Mouse (Mus musculus) small intestine, adult 2 months (tissue): ENCODE results near the gene Taf5l. TPM values are rescaled to one million over a fixed set of nuclear protein-coding genes. Genes with fewer than 3 reads are reported as not detected.

Source experiments
- H3K27ac ChIP-seq: fragments of 200-500 bp; 2 replicates; pipeline ENCODE4 v1.5.1; 2012; ENCODE audit warnings: low read depth, low read length, control low read depth, inconsistent platforms; ENCODE audit not compliant: insufficient read depth
- H3K27me3 ChIP-seq: fragments of 200-500 bp; 2 replicates; pipeline ENCODE4 v1.6.1; 2012; ENCODE audit warnings: mild to moderate bottlenecking, moderate library complexity, low read length, inconsistent platforms; ENCODE audit not compliant: control insufficient read depth, insufficient read depth
- H3K36me3 ChIP-seq: fragments of 200-500 bp; 2 replicates; pipeline ENCODE4 v1.6.1; 2012; ENCODE audit warnings: mild to moderate bottlenecking, low read length, control low read depth, inconsistent platforms; ENCODE audit not compliant: control insufficient read depth, insufficient read depth
- H3K4me1 ChIP-seq: fragments of 200-500 bp; 2 replicates; pipeline ENCODE4 v1.6.1; 2012; ENCODE audit warnings: low read length, inconsistent platforms, mixed read lengths; ENCODE audit not compliant: control insufficient read depth, insufficient read depth, insufficient read length
- H3K4me3 ChIP-seq: fragments of 200-500 bp; 2 replicates; pipeline ENCODE4 v1.5.1; 2012; ENCODE audit warnings: low read depth, mild to moderate bottlenecking, control low read depth, inconsistent platforms, low read length, moderate library complexity
- CTCF ChIP-seq: fragments of 200-500 bp; IDR thresholded peaks from 2 replicates; pipeline ENCODE4 v1.5.1; 2012; ENCODE audit warnings: low read depth, mild to moderate bottlenecking, control low read depth, inconsistent platforms, low read length, moderate library complexity, mixed read lengths; ENCODE audit not compliant: insufficient replicate concordance, insufficient read length; ENCODE audit errors: extremely low read depth
- POLR2A ChIP-seq: fragments of 200-500 bp; IDR thresholded peaks from 2 replicates; pipeline ENCODE4 v1.6.1; 2012; ENCODE audit warnings: low read depth, mild to moderate bottlenecking, control low read depth, inconsistent platforms, low read length, moderate library complexity
- WGBS: fragments of 180-500 bp; shearing (Covaris S2); methylation state at CpG from one replicate; pipeline ENCODE4 v1.1.7; 2018; 5-methylcytosine and 5-hydroxymethylcytosine counted together
- polyA plus RNA-seq: library from polyadenylated mRNA; depleted of rRNA; stranded (reverse); fragments of >200 nt; gene quantifications from 2 replicates; pipeline ENCODE4 v1.2.3, GENCODE M21; 2012

Gene Taf5l
- polyA plus RNA-seq, 1 experiment, result 29.2 TPM

DNA sequence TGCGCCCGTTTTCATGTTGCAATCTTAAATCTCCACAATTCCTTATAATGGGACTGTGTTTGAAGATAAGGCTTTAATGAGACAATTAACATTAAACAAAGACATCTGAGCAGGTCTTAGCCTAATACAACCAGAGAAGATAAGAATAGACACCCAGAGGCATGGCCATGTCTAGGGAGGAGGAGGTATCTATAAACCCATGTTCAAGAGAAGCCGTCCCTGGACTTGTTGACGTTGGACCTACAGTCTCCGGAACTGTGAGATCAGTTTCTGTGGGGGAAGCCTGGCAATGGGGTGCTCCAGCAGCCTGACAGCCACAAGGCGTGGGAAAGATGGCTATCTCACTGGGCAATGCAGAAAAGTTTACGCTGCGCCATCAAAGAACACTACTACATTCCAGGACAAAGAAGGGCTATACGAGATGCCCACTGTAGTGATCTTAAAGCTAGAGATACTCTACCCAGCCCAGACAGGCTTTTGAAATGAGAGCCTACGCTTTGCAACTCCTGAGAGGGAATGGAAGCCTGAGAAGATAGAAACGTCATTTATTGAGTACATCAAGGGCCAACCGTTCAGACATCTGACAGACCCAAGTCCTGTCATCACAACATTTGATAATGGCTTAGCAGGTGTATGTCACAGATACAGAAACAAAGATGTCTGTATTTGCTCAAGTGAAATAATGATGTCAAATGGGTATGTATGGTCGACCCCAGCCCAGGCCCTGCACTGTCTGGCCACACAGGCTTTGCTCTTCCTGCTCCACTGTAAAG lies 30.7 kb downstream of the Taf5l start:
- Histone ChIP-seq H3K27me3 (no peaks in the 10 kb centered on the region), H3K27ac (no peak overlapping the region), H3K36me3 (no peaks in the 10 kb centered on the region), H3K4me1 (peaks cover 11% of the 10 kb centered on the region; the same call in 1 of the 2 replicates), H3K4me3 (no peak overlapping the region)
- TF ChIP-seq CTCF, result no peak
- TF ChIP-seq POLR2A, result no peak
- 72% methylated on average over 13 of the region's 13 CpGs for WGBS

DNA sequence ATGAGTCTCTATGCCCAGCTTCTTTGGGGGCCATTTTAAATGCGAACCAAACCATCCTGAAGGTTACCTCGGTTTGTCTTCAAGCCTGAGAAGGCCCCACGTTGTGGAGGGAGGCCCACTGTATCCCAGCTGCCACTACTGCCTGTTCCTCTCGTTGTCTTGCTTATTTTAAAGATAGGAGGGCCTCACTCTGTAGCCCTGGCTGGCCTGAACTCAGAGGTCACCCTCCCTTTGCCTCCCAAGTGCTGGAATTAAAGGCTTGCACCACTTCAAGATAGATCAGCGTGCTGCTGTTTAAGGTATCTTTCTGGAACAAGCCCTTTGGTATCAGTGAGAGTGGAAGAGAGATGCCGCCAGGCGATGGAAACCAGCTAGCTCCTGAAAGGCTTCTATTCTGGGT lies 32.1 kb downstream of the Taf5l start:
- Histone ChIP-seq H3K27me3 (no peaks in the 10 kb centered on the region), H3K4me3 (no peak overlapping the region), H3K27ac (peak overlapping the region; percentile 36; the same call in 1 of the 2 replicates), H3K36me3 (no peaks in the 10 kb centered on the region), H3K4me1 (peaks cover 9% of the 10 kb centered on the region; the same call in 1 of the 2 replicates)
- 41% methylated on average over 7 of the region's 7 CpGs for WGBS
- TF ChIP-seq POLR2A (no peak), CTCF (no peak)

DNA sequence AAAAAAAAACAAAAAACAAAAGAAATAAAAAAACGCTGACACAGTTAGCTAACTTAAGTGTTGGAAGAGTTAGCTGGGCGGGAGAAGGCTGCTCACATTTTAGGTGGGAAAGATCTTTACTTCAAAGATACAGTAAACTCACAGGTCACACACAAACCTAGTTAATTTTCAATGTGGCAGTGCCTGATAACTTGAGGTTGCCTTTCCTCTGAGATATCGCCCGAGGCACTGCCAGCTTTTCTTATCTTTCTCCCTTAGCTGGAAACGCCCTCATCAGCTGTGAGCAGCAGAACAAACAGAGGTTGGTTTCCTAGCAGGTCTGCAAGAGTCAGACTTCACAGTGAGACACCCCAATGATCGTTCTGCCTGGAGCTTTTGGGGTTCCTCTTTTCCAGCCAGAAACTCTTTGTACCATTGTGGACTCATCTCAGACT lies 32.6 kb downstream of the Taf5l start:
- H3K27me3 ChIP-seq, result no peaks in the 10 kb centered on the region
- no peak overlapping the region for H3K4me3 ChIP-seq
- peak overlapping the region; percentile 36; the same call in 1 of the 2 replicates for H3K27ac ChIP-seq
- no peaks in the 10 kb centered on the region for H3K36me3 ChIP-seq
- H3K4me1 ChIP-seq, result peaks cover 8% of the 10 kb centered on the region; the same call in 1 of the 2 replicates
- no peak for TF ChIP-seq POLR2A
- no peak for TF ChIP-seq CTCF
- 15% methylated on average over 6 of the region's 6 CpGs for WGBS

DNA sequence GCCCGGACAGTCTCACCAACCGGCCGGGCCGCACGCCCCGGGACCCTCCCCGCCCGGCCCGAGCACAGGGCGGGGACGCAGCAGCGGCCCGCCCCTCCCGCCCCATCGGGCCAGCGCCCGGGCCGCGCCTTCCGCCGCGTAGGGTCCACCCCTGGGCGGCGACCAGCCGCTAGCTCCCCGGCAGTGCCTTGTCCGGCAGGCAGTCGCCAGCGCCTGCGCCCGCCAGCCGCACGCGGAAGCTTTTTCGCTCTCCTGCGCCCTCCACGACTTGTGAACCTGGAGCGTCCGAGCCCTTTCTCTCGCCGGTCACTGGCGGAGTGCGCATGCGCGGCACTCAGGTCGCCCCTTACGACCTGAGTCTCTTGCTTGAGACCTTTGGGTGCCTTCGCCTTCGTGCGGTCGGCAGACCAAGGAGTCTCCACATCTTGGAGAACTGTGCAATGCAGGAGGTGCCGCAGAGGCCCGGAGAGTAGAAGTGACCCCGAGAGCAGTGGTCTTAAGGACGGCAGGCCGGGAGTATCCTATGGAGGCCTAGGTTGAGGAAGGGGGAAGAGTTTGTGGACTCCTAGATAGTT lies 38.3 kb downstream of the Taf5l start, which contains the start of gene Abcb10:
Abcb10 (minus strand) TSS at position 297 of the 575 bp plus-strand sequence.
- no peaks in the 10 kb centered on the region for H3K36me3 ChIP-seq
- WGBS, result under 1% methylated on average over 56 of the region's 56 CpGs
- H3K27ac ChIP-seq, result peak within 1 kb of the TSS; percentile 94
- no peaks in the 10 kb centered on the region for H3K27me3 ChIP-seq
- peaks cover 20% of the 10 kb centered on the region; the same call in 1 of the 2 replicates for H3K4me1 ChIP-seq
- TF ChIP-seq CTCF (no peak), POLR2A (peak; percentile 97)
- peak within 1 kb of the TSS; percentile 99 for H3K4me3 ChIP-seq

DNA sequence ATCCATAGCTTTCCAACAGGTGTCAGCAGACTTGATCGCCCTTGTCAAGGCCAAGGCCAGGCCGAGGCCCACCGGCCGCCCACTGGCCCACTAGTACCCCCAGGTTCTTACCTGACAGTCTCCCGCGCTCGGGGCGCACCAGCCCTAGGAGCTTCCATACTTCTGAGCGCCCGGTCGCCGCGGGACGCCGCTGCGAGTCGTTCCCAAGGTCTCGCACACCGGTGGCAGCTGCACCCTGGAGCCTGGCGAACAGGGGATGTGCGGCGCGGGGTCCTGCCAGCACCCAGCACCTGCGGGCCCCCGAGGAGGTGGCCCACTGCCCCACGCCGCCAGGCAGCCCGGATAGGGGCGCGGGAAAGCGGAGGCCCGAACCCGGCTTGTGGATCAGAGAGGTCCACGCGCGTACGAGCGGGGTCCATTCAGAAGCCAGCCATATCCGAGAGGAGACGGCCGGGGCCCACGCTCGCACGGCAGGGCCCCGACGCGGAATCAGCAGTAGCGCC lies 38.9 kb downstream of the Taf5l start:
- Histone ChIP-seq H3K27me3 (no peaks in the 10 kb centered on the region), H3K4me3 (peak overlapping the region; percentile 99), H3K4me1 (peaks cover 20% of the 10 kb centered on the region; the same call in 1 of the 2 replicates), H3K27ac (peak overlapping the region; percentile 64; the same call in 1 of the 2 replicates), H3K36me3 (no peaks in the 10 kb centered on the region)
- 1% methylated on average over 48 of the region's 48 CpGs for WGBS
- no peak for TF ChIP-seq POLR2A
- no peak for TF ChIP-seq CTCF

DNA sequence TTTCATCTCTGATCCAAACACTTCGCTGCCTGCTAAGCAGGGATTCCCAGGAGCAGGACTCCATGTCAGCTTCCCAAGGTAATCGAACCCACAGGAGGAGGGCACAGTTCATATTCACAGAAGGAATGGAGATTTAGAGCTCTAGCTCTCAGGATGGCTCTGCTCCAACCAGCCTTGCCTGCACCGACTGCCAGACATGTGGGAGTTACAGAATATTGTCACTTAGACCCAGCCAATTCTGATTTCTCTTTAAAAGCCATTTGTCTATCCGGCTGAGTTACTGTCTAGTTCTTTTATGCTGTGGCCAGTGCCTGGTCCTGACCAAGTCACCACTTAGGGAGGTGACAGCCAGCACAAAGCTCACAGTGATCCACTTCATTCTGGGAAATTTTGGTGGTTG lies 39.5 kb downstream of the Taf5l start:
- Histone ChIP-seq H3K36me3 (no peaks in the 10 kb centered on the region), H3K4me1 (peaks cover 20% of the 10 kb centered on the region; the same call in 1 of the 2 replicates), H3K27me3 (no peaks in the 10 kb centered on the region), H3K27ac (no peak overlapping the region; the same call in 1 of the 2 replicates), H3K4me3 (peak overlapping the region; percentile 32)
- WGBS, result 39% methylated on average over 4 of the region's 4 CpGs
- no peak for TF ChIP-seq CTCF
- no peak for TF ChIP-seq POLR2A

DNA sequence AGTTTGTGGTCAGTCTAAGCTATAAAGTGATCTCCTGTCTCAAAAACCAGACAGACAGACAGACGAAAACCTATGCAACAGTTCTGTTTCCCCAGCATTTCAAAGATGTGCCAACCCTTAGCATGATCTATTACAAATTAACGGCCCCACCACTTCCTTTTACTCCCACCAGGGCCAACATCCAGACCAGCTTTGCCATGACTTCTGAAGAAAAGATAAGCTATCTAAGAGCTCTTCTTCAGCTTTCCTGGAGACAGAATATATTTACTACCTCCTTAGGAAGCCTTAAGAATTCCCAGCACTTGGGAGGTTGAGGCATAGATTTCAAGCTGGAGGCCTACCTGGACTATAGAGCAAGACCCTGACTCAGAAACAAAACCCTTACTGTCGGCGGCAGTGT lies 41.0 kb downstream of the Taf5l start:
- WGBS, result 82% methylated on average over 4 of the region's 4 CpGs
- peaks cover 20% of the 10 kb centered on the region; the same call in 1 of the 2 replicates for H3K4me1 ChIP-seq
- no peaks in the 10 kb centered on the region for H3K36me3 ChIP-seq
- H3K27me3 ChIP-seq, result no peaks in the 10 kb centered on the region
- no peak overlapping the region for H3K27ac ChIP-seq
- no peak for TF ChIP-seq POLR2A
- TF ChIP-seq CTCF, result no peak
- H3K4me3 ChIP-seq, result peak overlapping the region; percentile 5; the same call in 1 of the 2 replicates
